Mouse (Mus musculus): Measurements from ENCODE around the gene Hadh.

The Hadh gene

GRCm38 (mm10) chr3:131218636-131219390, 53.1 kb downstream of the Hadh start:
- H3K36me3 ChIP-seq (ENCODE audit: control insufficient read depth, insufficient read depth, low read length, poor library complexity, severe bottlenecking) = no peaks in the 10 kb centered on the region
- no peak for DNase-seq (ENCODE audit: low read depth, low spot score)
- no peaks in the 10 kb centered on the region for H3K27me3 ChIP-seq (ENCODE audit: control insufficient read depth, insufficient read depth, low read length, poor library complexity, severe bottlenecking)

- H3K27me3 ChIP-seq (ENCODE audit: control insufficient read depth, insufficient read depth, low read length, poor library complexity, severe bottlenecking) = no peaks in the 10 kb centered on the region
- peak; percentile 69 for DNase-seq (ENCODE audit: low read depth, low spot score)
Observed at GRCm38 (mm10) chr3:131214841-131215240, 57.1 kb downstream of the Hadh start.

GRCm38 (mm10) chr3:131214060-131214658, 57.7 kb downstream of the Hadh start:
- no peaks in the 10 kb centered on the region for H3K27me3 ChIP-seq (ENCODE audit: control insufficient read depth, insufficient read depth, low read length, poor library complexity, severe bottlenecking)
- DNase-seq (ENCODE audit: low read depth, low spot score) = no peak
- no peaks in the 10 kb centered on the region for H3K36me3 ChIP-seq (ENCODE audit: control insufficient read depth, insufficient read depth, low read length, poor library complexity, severe bottlenecking)

More at GRCm38 (mm10) chr3:131214841-131215240, 57.1 kb downstream of the Hadh start:
- no peaks in the 10 kb centered on the region for H3K36me3 ChIP-seq (ENCODE audit: control insufficient read depth, insufficient read depth, low read length, poor library complexity, severe bottlenecking)

- peak; percentile 39 for DNase-seq (ENCODE audit: low read depth, low spot score)
- Histone ChIP-seq H3K36me3 (ENCODE audit: control insufficient read depth, insufficient read depth, low read length, poor library complexity, severe bottlenecking) (no peaks in the 10 kb centered on the region), H3K27me3 (ENCODE audit: control insufficient read depth, insufficient read depth, low read length, poor library complexity, severe bottlenecking) (no peaks in the 10 kb centered on the region)
Observed at GRCm38 (mm10) chr3:131212200-131212599, 59.7 kb downstream of the Hadh start.

- H3K36me3 ChIP-seq (ENCODE audit: control insufficient read depth, insufficient read depth, low read length, poor library complexity, severe bottlenecking) = no peaks in the 10 kb centered on the region
- DNase-seq (ENCODE audit: low read depth, low spot score) = peak; percentile 68
- H3K27me3 ChIP-seq (ENCODE audit: control insufficient read depth, insufficient read depth, low read length, poor library complexity, severe bottlenecking) = no peaks in the 10 kb centered on the region
Observed at GRCm38 (mm10) chr3:131208265-131208891, 63.5 kb downstream of the Hadh start.

GRCm38 (mm10) chr3:131207846-131208245, 64.1 kb downstream of the Hadh start:
- H3K36me3 ChIP-seq (ENCODE audit: control insufficient read depth, insufficient read depth, low read length, poor library complexity, severe bottlenecking) = no peaks in the 10 kb centered on the region
- no peak for DNase-seq (ENCODE audit: low read depth, low spot score)
- no peaks in the 10 kb centered on the region for H3K27me3 ChIP-seq (ENCODE audit: control insufficient read depth, insufficient read depth, low read length, poor library complexity, severe bottlenecking)

- Histone ChIP-seq H3K27me3 (ENCODE audit: control insufficient read depth, insufficient read depth, low read length, poor library complexity, severe bottlenecking) (no peaks in the 10 kb centered on the region; the same call in 1 of the 2 replicates), H3K36me3 (ENCODE audit: control insufficient read depth, insufficient read depth, low read length, poor library complexity, severe bottlenecking) (no peaks in the 10 kb centered on the region)
- DNase-seq (ENCODE audit: low read depth, low spot score) = no peak
Observed at GRCm38 (mm10) chr3:131202311-131202710, 69.6 kb downstream of the Hadh start.

GRCm38 (mm10) chr3:131199590-131200288, 72.2 kb downstream of the Hadh start:
- H3K36me3 ChIP-seq (ENCODE audit: control insufficient read depth, insufficient read depth, low read length, poor library complexity, severe bottlenecking) = no peaks in the 10 kb centered on the region
- DNase-seq (ENCODE audit: low read depth, low spot score) = no peak

GRCm38 (mm10) chr3:131198991-131199390, 72.9 kb downstream of the Hadh start:
- no peaks in the 10 kb centered on the region; the same call in 1 of the 2 replicates for H3K27me3 ChIP-seq (ENCODE audit: control insufficient read depth, insufficient read depth, low read length, poor library complexity, severe bottlenecking)
- no peak for DNase-seq (ENCODE audit: low read depth, low spot score)
- H3K36me3 ChIP-seq (ENCODE audit: control insufficient read depth, insufficient read depth, low read length, poor library complexity, severe bottlenecking) = no peaks in the 10 kb centered on the region

More at GRCm38 (mm10) chr3:131199590-131200288, 72.2 kb downstream of the Hadh start:
- no peaks in the 10 kb centered on the region; the same call in 1 of the 2 replicates for H3K27me3 ChIP-seq (ENCODE audit: control insufficient read depth, insufficient read depth, low read length, poor library complexity, severe bottlenecking)

GRCm38 (mm10) chr3:131196507-131197019, 75.3 kb downstream of the Hadh start:
- DNase-seq (ENCODE audit: low read depth, low spot score) = no peak
- Histone ChIP-seq H3K27me3 (ENCODE audit: control insufficient read depth, insufficient read depth, low read length, poor library complexity, severe bottlenecking) (no peaks in the 10 kb centered on the region; the same call in 1 of the 2 replicates), H3K36me3 (ENCODE audit: control insufficient read depth, insufficient read depth, low read length, poor library complexity, severe bottlenecking) (no peaks in the 10 kb centered on the region)

- no peak for DNase-seq (ENCODE audit: low read depth, low spot score)
- Histone ChIP-seq H3K36me3 (ENCODE audit: control insufficient read depth, insufficient read depth, low read length, poor library complexity, severe bottlenecking) (no peaks in the 10 kb centered on the region), H3K27me3 (ENCODE audit: control insufficient read depth, insufficient read depth, low read length, poor library complexity, severe bottlenecking) (no peaks in the 10 kb centered on the region; the same call in 1 of the 2 replicates)
Observed at GRCm38 (mm10) chr3:131196050-131196449, 75.9 kb downstream of the Hadh start.

GRCm38 (mm10) chr3:131191454-131191853, 80.4 kb downstream of the Hadh start:
- H3K36me3 ChIP-seq (ENCODE audit: control insufficient read depth, insufficient read depth, low read length, poor library complexity, severe bottlenecking) = no peaks in the 10 kb centered on the region
- DNase-seq (ENCODE audit: low read depth, low spot score) = no peak
- H3K27me3 ChIP-seq (ENCODE audit: control insufficient read depth, insufficient read depth, low read length, poor library complexity, severe bottlenecking) = no peaks in the 10 kb centered on the region

- no peak for DNase-seq (ENCODE audit: low read depth, low spot score)
- Histone ChIP-seq H3K36me3 (ENCODE audit: control insufficient read depth, insufficient read depth, low read length, poor library complexity, severe bottlenecking) (no peaks in the 10 kb centered on the region), H3K27me3 (ENCODE audit: control insufficient read depth, insufficient read depth, low read length, poor library complexity, severe bottlenecking) (no peaks in the 10 kb centered on the region)
Observed at GRCm38 (mm10) chr3:131190671-131191367, 81.1 kb downstream of the Hadh start.

GRCm38 (mm10) chr3:131190239-131190638, 81.7 kb downstream of the Hadh start:
- 0 out of 2 replicates have a peak, but pooled peaks cover under 1% of the 10 kb centered on the region for H3K36me3 ChIP-seq (ENCODE audit: control insufficient read depth, insufficient read depth, low read length, poor library complexity, severe bottlenecking)
- no peaks in the 10 kb centered on the region for H3K27me3 ChIP-seq (ENCODE audit: control insufficient read depth, insufficient read depth, low read length, poor library complexity, severe bottlenecking)
- no peak for DNase-seq (ENCODE audit: low read depth, low spot score)
